ENCODE assay signal across 8 mouse cellular contexts in the genomic region with DNA sequence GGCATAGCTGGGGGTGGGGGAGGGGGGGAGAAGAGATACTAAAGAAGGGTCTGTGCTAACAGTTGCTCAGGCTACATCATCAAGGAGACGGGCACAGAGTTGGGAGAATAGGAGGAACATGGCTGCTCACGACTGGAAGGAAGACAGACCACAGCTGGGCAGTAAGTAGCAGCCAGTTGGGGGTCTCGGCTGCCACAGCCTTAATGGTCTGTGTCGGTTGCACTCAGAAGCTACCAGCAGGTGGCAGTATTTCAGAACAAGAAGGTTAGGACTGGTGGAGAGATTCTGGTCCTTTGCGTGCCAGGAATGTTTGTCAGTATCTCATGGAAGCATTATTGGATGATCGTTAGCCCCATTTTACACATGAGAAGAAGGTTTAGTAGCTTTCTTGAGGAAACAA.
A peak's percentile ranks its signal among the peaks of the same experiment; 100 is the strongest.
DNase-seq lines count a peak whose midpoint lies in the region; TF ChIP-seq lines count a peak whose summit lies in the region.

No protein-coding gene starts in this region.

- no peak for TF ChIP-seq POLR2A in kidney, adult 2 months (IDR thresholded peaks at IDR 0.05; ENCODE audit: low read depth, low read length)

- peaks cover 7% of the 10 kb centered on the region; the same call in 1 of the 2 replicates for H3K4me1 ChIP-seq in forebrain, embryonic 10.5 days
- H3K4me1 ChIP-seq in kidney, adult 2 months (ENCODE audit: control insufficient read depth, insufficient read depth, low read length), result no peaks in the 10 kb centered on the region

- H3K9me3 ChIP-seq in forebrain, embryonic 10.5 days, result no peaks in the 10 kb centered on the region

- WGBS in forebrain, embryonic 10.5 days, result 19% methylated on average over 6 of the region's 6 CpGs
- WGBS in kidney, adult 2 months, result 4% methylated on average over 6 of the region's 6 CpGs

- H3K4me3 ChIP-seq in forebrain, embryonic 10.5 days, result no peak overlapping the region
- H3K4me3 ChIP-seq in kidney, adult 2 months (ENCODE audit: insufficient read depth, low read depth, low read length), result no peak overlapping the region

- TF ChIP-seq CTCF in kidney, adult 2 months (conservative IDR thresholded peaks at IDR 0.05; ENCODE audit: insufficient read depth, insufficient read length, low read depth, low read length), result peak; percentile 72

- intact Hi-C loops in left cerebral cortex, postnatal 4 days (cut with DNase I), result loop anchor here (5.0 to 10.0 kb wide), 2 partner anchors 185 to 507 kb away; a partner anchor contains a TSS

- H3K36me3 ChIP-seq in forebrain, embryonic 10.5 days (replicated peaks), result no peaks in the 10 kb centered on the region
- no peaks in the 10 kb centered on the region for H3K36me3 ChIP-seq in kidney, adult 2 months (ENCODE audit: control insufficient read depth, insufficient read depth, low read length)

- peaks cover 6% of the 10 kb centered on the region; the same call in 1 of the 2 replicates for H3K27me3 ChIP-seq in forebrain, embryonic 10.5 days (ENCODE audit: poor library complexity, severe bottlenecking)
- H3K27me3 ChIP-seq in kidney, adult 2 months (replicated peaks; ENCODE audit: control insufficient read depth, insufficient read depth, low read length), result no peaks in the 10 kb centered on the region

- peak; percentile 32 for DNase-seq in ovary, postnatal 10 days (ENCODE audit: low spot score)
- DNase-seq in ovary, adult 18-20 months (ENCODE audit: low spot score), result no peak
- DNase-seq in brain, adult 2 months (ENCODE audit: low read depth, low spot score), result peak; percentile 71
- DNase-seq in forebrain, embryonic 10.5 days (ENCODE audit: extremely low spot score, low spot score), result peak; percentile 71
- DNase-seq in kidney, adult 2 months, result peak; percentile 59
- DNase-seq in left cerebral cortex, postnatal 4 days, result peak; percentile 84
- DNase-seq in neural tube, embryonic 10.5 days (ENCODE audit: extremely low spot score, low spot score), result peak; percentile 77
- DNase-seq in thymus, postnatal 14 days, result peak; percentile 58

- H3K27ac ChIP-seq in forebrain, embryonic 10.5 days, result no peak overlapping the region
- H3K27ac ChIP-seq in kidney, adult 2 months (ENCODE audit: insufficient read depth, low read depth, low read length), result no peak overlapping the region
